Mouse (Mus musculus): ENCODE measurements at regions not wholly inside any gene's neighbourhood (a gene's known extent, or its start where the extent isn't known, plus 50 kb on each side); places are given as distances from the start of the nearest gene placed in this dataset.

DNA sequence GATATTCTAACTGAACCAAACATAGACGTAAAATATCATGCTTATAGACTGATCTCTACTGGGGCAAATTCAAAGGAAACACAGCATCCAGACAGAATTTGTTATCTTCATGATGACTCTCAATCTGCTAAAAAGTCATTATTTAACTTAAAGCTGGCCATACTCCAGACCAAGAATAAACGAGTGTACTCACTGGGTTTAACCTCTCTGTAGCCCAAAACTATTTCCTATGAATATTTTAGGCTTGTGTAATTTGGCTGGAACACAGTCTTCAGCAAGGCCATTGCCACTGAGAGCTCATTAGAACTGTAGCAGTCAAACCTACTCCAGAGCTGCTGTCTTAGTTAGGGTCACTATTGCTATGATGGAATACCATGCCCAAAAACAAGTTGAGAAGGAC lies 238.8 kb downstream of the Gm19410 start:
- TF ChIP-seq POLR2A (IDR thresholded peaks at IDR 0.05; ENCODE audit: insufficient read depth, low read depth, low read length), result no peak
- no peak for TF ChIP-seq CTCF (IDR thresholded peaks at IDR 0.05)

Data from heart, adult 2 months (tissue).